Mouse (Mus musculus) liver, adult 2 months (tissue): ENCODE measurements at regions not wholly inside any gene's neighbourhood (a gene's known extent, or its start where the extent isn't known, plus 50 kb on each side); places are given as distances from the start of the nearest gene placed in this dataset.

ENCODE experiments used
- DNase-seq: peaks from one replicate; pipeline ENCODE4 v3.0.0-alpha.2; 2011; ENCODE audit warnings: low read depth, low spot score; ENCODE audit errors: extremely low read depth
- H3K27ac ChIP-seq: fragments of 200-500 bp; replicated peaks from 2 replicates; pipeline ENCODE4 v1.5.1; 2012; ENCODE audit warnings: low read depth, mild to moderate bottlenecking, control low read depth, inconsistent platforms, low read length; ENCODE audit not compliant: insufficient read depth
- H3K27me3 ChIP-seq: fragments of 200-500 bp; 2 replicates; pipeline ENCODE4 v1.6.1; 2012; ENCODE audit warnings: mild to moderate bottlenecking, moderate library complexity, low read length, inconsistent platforms; ENCODE audit not compliant: control insufficient read depth, insufficient read depth
- H3K36me3 ChIP-seq: fragments of 200-500 bp; 2 replicates; pipeline ENCODE4 v1.6.1; 2012; ENCODE audit warnings: low read length, inconsistent platforms; ENCODE audit not compliant: control insufficient read depth, insufficient read depth
- H3K4me1 ChIP-seq: fragments of 200-500 bp; 2 replicates; pipeline ENCODE4 v1.6.1; 2011; ENCODE audit warnings: low read length; ENCODE audit not compliant: control insufficient read depth, insufficient read depth
- H3K4me3 ChIP-seq: fragments of 200-500 bp; 2 replicates; pipeline ENCODE4 v1.5.1; 2011; ENCODE audit warnings: low read depth, mild to moderate bottlenecking, control low read depth, low read length, moderate library complexity; ENCODE audit not compliant: insufficient read depth
- H3K79me2 ChIP-seq: fragments of 200-500 bp; 2 replicates; pipeline ENCODE4 v1.6.1; 2012; ENCODE audit warnings: inconsistent platforms, mild to moderate bottlenecking, low read length, moderate library complexity; ENCODE audit not compliant: control insufficient read depth, insufficient read depth
- H3K9ac ChIP-seq: fragments of 200-500 bp; 2 replicates; pipeline ENCODE4 v1.6.1; 2012; ENCODE audit warnings: low read depth, mild to moderate bottlenecking, control low read depth, inconsistent platforms, low read length
- CTCF ChIP-seq: fragments of 200-500 bp; IDR thresholded peaks from 2 replicates; pipeline ENCODE4 v1.5.1; 2011; ENCODE audit warnings: low read depth, low read length, control low read depth
- POLR2A ChIP-seq: fragments of 200-500 bp; IDR thresholded peaks from 2 replicates; pipeline ENCODE4 v1.6.1; 2011; ENCODE audit warnings: low read length, control low read depth; ENCODE audit not compliant: insufficient read depth; ENCODE audit errors: extremely low read depth
- WGBS: fragments of 180-500 bp; shearing (Covaris S2); methylation state at CpG from one replicate; pipeline ENCODE4 v1.1.7; 2018; 5-methylcytosine and 5-hydroxymethylcytosine counted together

DNA sequence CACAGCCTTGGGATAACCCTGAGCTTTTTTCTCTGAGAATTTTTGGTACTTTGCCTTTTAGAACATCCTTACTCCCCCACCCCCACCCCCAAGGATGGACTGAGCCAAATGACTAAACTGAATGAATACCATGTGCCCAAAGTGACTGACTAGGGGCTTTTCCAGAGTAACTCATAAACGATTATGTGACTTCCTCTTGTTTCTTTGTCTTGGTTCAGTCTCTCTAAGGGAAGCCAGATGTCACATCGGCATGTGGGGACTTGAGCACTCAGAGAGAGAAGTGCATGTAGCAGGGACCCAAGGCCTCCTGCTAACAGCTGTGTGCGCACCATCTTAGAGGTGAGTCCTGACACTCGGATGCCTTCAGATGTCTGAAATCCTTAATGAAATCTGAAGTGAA is 63.8 kb upstream of the Gm47985 start:
- WGBS: 69% methylated on average over 4 of the region's 4 CpGs
- peaks cover 4% of the 10 kb centered on the region; the same call in 1 of the 2 replicates for H3K4me1 ChIP-seq
- TF ChIP-seq CTCF (no peak), POLR2A (no peak)

DNA sequence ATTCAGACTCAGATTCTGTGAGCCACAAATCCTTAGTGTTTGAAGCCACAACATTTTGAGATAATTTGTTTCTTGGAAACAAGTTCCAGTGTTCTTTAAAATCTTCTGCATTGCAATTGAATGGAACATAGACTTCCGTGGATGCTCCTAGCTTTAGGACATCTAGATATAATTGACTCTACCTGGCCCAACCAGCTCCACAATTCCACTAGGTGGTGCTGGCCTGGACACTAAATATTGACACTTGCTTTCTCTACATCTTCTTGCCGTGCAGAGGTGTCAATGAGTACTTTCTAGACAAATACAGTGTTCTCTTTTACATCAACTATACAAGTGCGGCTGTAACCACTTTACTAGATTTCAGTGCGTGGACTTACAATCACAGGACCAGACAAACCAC is 63.4 kb upstream of the Gm47985 start:
- Histone ChIP-seq H3K27ac (no peak overlapping the region), H3K36me3 (peaks cover 9% of the 10 kb centered on the region), H3K27me3 (no peaks in the 10 kb centered on the region), H3K4me1 (peaks cover 7% of the 10 kb centered on the region; the same call in 1 of the 2 replicates), H3K4me3 (no peak overlapping the region), H3K9ac (no peak overlapping the region), H3K79me2 (no peaks in the 10 kb centered on the region)
- no peak for DNase-seq
- TF ChIP-seq CTCF (peak; percentile 5; the same call in 1 of the 2 replicates), POLR2A (no peak)
- WGBS: 70% methylated on average over 4 of the region's 4 CpGs

More for the DNA sequence above, 63.8 kb upstream of the Gm47985 start:
- Histone ChIP-seq H3K9ac (no peak overlapping the region), H3K27ac (no peak overlapping the region), H3K36me3 (peaks cover 9% of the 10 kb centered on the region), H3K4me3 (no peak overlapping the region), H3K27me3 (no peaks in the 10 kb centered on the region), H3K79me2 (no peaks in the 10 kb centered on the region)
- DNase-seq: no peak

DNA sequence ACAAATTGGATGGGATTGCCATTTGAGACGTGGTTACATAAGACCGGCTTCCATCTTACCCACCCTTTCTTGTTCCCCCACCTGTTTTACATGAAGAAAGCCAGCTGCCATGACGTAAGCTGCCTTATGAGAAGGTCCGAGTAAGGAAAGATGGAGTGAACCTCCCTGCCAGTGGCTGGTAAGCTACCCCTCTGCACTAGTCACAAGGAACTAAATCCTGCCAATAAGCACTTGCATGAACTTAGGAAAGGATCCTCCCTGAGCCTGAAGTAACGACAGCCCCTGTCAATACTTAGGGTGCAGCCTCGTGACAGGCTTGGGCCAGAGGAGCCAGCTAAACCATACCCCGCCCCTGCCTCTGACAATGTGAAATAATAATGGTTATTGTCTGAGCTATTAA is 62.8 kb upstream of the Gm47985 start:
- Histone ChIP-seq H3K9ac (no peak overlapping the region), H3K27ac (no peak overlapping the region), H3K4me3 (no peak overlapping the region), H3K27me3 (no peaks in the 10 kb centered on the region), H3K36me3 (peaks cover 9% of the 10 kb centered on the region), H3K4me1 (peaks cover 12% of the 10 kb centered on the region; the same call in 1 of the 2 replicates), H3K79me2 (no peaks in the 10 kb centered on the region)
- TF ChIP-seq POLR2A (no peak), CTCF (no peak)
- no peak for DNase-seq
- WGBS: 94% methylated on average over 7 of the region's 7 CpGs

DNA sequence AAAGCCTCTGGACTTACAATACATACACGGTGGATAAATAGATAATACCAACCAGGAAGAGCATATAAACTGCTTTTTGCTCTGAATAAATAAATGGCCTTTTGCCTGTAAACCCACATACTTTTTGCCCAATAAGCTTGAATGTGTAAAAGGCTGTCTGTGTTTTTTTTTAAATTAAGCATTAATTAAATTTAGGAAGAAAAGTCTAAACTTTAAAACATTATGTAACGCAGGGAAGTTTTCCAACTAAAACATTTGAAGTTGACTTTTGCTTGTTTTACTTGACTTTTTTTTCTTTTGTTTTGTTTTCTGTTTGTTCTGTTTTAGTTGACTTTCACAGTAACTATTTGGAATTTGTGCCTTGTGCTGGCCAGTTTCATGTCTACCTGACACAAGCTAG is 60.7 kb upstream of the Gm47985 start:
- H3K4me3 ChIP-seq: no peak overlapping the region
- H3K4me1 ChIP-seq: peaks cover 18% of the 10 kb centered on the region
- peak; percentile 90 for DNase-seq
- WGBS: 21% methylated on average over 2 of the region's 2 CpGs
- TF ChIP-seq CTCF (no peak), POLR2A (no peak)
- peaks cover 9% of the 10 kb centered on the region for H3K36me3 ChIP-seq
- H3K79me2 ChIP-seq: no peaks in the 10 kb centered on the region
- H3K9ac ChIP-seq: no peak overlapping the region; the same call in 1 of the 2 replicates
- no peaks in the 10 kb centered on the region for H3K27me3 ChIP-seq
- H3K27ac ChIP-seq: peak overlapping the region; percentile 97

DNA sequence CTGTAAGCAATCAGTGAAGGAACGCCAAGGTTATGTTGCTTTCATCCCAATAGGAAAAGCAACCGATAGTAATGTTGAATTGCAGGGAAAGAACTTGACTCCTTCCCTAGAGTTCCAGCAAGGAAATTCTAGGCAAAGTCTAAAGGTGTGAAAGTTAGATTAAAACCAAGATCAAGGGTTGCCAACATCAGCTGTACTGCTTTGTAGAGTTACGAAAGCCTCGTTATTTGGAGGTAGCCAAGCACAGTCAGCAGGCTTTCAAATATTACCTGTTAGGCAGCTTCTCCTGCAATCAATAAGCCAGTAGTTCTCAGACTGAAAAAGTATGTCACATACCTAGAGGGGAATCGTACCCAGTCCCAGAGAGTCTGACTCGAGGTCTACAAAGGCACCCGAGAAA is 58.4 kb upstream of the Gm47985 start:
- H3K4me3 ChIP-seq: peak overlapping the region; percentile 12; the same call in 1 of the 2 replicates
- H3K27ac ChIP-seq: peak overlapping the region; percentile 83
- H3K36me3 ChIP-seq: peaks cover 9% of the 10 kb centered on the region
- peaks cover 3% of the 10 kb centered on the region; the same call in 1 of the 2 replicates for H3K79me2 ChIP-seq
- TF ChIP-seq POLR2A: no peak
- 31% methylated on average over 7 of the region's 7 CpGs for WGBS
- DNase-seq: peak; percentile 97
- peak overlapping the region; percentile 51 for H3K9ac ChIP-seq
- no peaks in the 10 kb centered on the region for H3K27me3 ChIP-seq
- peaks cover 24% of the 10 kb centered on the region for H3K4me1 ChIP-seq

DNA sequence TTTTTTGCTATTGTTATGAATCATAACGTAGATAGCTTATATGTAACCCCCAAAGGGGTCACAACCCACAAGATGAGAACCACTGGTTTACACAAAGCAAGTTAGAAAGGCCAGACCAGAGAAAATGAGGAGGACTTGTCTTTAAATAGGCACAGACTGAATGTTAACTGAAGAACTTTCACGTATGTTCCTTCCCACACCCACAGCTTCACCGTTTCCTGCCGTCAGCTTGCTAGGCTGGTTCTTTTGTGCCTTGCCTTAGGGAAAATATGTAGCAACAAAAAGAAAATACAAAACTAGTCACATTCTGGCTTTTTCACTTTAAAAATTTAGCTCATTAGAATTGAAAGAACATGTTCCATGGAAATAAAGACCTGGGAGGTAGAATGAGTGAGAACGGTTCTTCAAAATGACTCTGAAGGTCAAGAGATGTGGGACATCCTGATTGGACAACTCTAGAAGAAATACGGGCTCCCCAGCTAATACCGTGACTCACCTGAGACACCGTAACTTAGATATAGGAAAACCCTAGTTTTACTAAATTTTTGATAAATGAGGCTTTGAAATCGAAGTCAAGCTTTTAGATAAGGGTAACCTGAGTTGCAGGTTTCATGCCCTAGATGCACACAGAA is 57.2 kb upstream of the Gm47985 start:
- 91% methylated on average over 9 of the region's 9 CpGs for WGBS
- DNase-seq: no peak
- Histone ChIP-seq H3K4me1 (peaks cover 28% of the 10 kb centered on the region), H3K9ac (no peak overlapping the region), H3K79me2 (peaks cover 3% of the 10 kb centered on the region; the same call in 1 of the 2 replicates), H3K27ac (0 out of 2 replicates have a peak overlapping the region, but pooled peaks have one; percentile 22), H3K4me3 (no peak overlapping the region), H3K36me3 (peaks cover 9% of the 10 kb centered on the region), H3K27me3 (no peaks in the 10 kb centered on the region)
- TF ChIP-seq CTCF (no peak), POLR2A (no peak)
